Mouse (Mus musculus) bone marrow macrophage, adult 2 months (primary cell): ENCODE measurements at regions not wholly inside any gene's neighbourhood (a gene's known extent, or its start where the extent isn't known, plus 50 kb on each side); places are given as distances from the start of the nearest gene placed in this dataset.

Source experiments
- H3K27ac ChIP-seq: 2 replicates; pipeline ENCODE4 v1.5.1; 2012; ENCODE audit warnings: low read depth, low read length; ENCODE audit not compliant: insufficient read depth
- H3K4me1 ChIP-seq: 2 replicates; pipeline ENCODE4 v1.6.1; 2012; ENCODE audit warnings: low read length; ENCODE audit not compliant: control insufficient read depth, insufficient read depth
- H3K4me3 ChIP-seq: 2 replicates; pipeline ENCODE4 v1.5.1; 2012; ENCODE audit warnings: mild to moderate bottlenecking, low read length, moderate library complexity; ENCODE audit not compliant: insufficient read depth
- CTCF ChIP-seq: IDR thresholded peaks from 2 replicates; pipeline ENCODE4 v1.5.1; 2012; ENCODE audit warnings: low read depth, mild to moderate bottlenecking, low read length, moderate library complexity
- POLR2A ChIP-seq: IDR thresholded peaks from 2 replicates; pipeline ENCODE4 v1.6.1; 2012; ENCODE audit warnings: mild to moderate bottlenecking, low read depth, low read length, borderline replicate concordance

- Histone ChIP-seq H3K4me3 (no peak overlapping the region), H3K4me1 (no peaks in the 10 kb centered on the region), H3K27ac (no peak overlapping the region)
- TF ChIP-seq CTCF: no peak
- TF ChIP-seq POLR2A: no peak
These were observed 442.0 kb downstream of the Defb40 start for GRCm38 (mm10) chr8:18536059-18536458.

DNA sequence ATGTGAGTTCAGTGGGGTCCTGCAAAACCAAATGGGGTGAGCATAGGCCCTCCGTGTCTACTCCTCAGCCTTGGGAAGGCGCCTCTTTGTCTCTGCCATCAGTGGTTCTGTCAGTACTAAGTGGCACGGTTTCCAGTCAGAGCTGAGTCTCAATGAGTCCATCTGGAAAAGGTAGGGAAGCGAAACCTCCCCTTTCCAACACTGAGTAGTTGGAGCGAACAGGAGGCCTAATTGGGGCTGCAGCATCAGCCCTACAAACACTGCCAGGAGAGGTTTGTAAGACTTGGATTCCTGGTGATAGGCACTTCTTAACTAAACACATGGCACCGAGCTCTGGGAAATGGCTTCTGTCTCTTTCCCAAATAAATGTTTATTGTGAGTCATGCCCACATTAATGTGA lies 449.9 kb downstream of the Defb40 start:
- H3K27ac ChIP-seq: no peak overlapping the region
- H3K4me3 ChIP-seq: no peak overlapping the region
- H3K4me1 ChIP-seq: no peaks in the 10 kb centered on the region
- TF ChIP-seq CTCF (no peak), POLR2A (no peak)

- no peaks in the 10 kb centered on the region for H3K4me1 ChIP-seq
- TF ChIP-seq POLR2A (no peak), CTCF (no peak)
- no peak overlapping the region for H3K4me3 ChIP-seq
- H3K27ac ChIP-seq: no peak overlapping the region
These were observed 465.6 kb downstream of the Defb40 start for GRCm38 (mm10) chr8:18512409-18512808.

- H3K4me1 ChIP-seq: no peaks in the 10 kb centered on the region
- no peak overlapping the region for H3K4me3 ChIP-seq
- H3K27ac ChIP-seq: no peak overlapping the region
- TF ChIP-seq POLR2A: no peak
- TF ChIP-seq CTCF: no peak
These were observed 471.7 kb downstream of the Defb40 start for GRCm38 (mm10) chr8:18506158-18507022.

DNA sequence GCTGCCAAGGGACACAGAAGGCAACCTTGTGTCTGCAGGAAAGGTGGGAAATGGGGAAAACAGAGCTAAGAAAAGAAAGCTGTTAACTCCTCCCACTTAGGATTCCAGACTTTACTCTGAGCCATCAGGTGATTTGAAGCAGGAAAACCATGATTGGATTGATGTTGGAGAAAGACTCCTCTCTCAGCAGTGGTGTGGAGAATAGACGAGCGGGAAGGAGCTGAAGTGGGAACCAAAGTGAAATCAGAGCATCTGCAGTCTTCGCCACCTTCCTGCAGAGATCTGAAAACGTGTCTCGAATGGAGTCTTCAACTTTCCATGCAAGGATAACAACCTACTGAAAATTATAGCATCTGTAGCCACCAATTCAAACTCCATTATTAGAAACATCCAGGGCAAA lies 487.4 kb downstream of the Defb40 start:
- no peak for TF ChIP-seq CTCF
- no peak for TF ChIP-seq POLR2A
- H3K4me1 ChIP-seq: no peaks in the 10 kb centered on the region

GRCm38 (mm10) chr8:18480081-18480480 lies 498.0 kb downstream of the Defb40 start:
- H3K4me3 ChIP-seq: no peak overlapping the region
- TF ChIP-seq CTCF: no peak
- no peak for TF ChIP-seq POLR2A
- H3K4me1 ChIP-seq: no peaks in the 10 kb centered on the region
- no peak overlapping the region for H3K27ac ChIP-seq

More for the DNA sequence above, 487.4 kb downstream of the Defb40 start:
- Histone ChIP-seq H3K4me3 (no peak overlapping the region), H3K27ac (no peak overlapping the region)

- H3K27ac ChIP-seq: no peak overlapping the region
- H3K4me1 ChIP-seq: no peaks in the 10 kb centered on the region
- TF ChIP-seq POLR2A (no peak), CTCF (no peak)
- H3K4me3 ChIP-seq: no peak overlapping the region
These were observed 499.9 kb downstream of the Defb40 start for GRCm38 (mm10) chr8:18478166-18478565.

DNA sequence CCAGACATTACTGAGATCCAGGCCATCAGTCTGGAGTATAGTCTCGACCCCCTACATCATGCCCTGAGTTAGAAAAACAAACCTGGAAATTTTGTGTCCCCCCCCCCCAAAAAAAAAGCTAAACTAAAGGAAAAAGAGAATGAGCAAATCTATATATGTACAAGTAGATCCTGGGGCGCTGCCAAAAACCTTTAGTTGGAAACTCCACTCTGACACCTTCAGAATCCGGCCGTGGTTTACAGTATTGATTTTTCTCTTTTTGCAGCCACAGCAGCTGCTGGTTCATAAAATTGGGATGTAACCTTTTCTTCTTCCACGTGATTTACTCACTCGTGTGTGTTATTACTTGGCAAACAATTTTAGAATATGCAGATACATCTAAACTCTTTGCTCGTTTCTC lies 510.5 kb downstream of the Defb40 start:
- no peaks in the 10 kb centered on the region for H3K4me1 ChIP-seq
- no peak overlapping the region for H3K4me3 ChIP-seq
- no peak overlapping the region for H3K27ac ChIP-seq
- TF ChIP-seq POLR2A (no peak), CTCF (no peak)

- TF ChIP-seq POLR2A: no peak
- no peak for TF ChIP-seq CTCF
- no peak overlapping the region for H3K4me3 ChIP-seq
- no peak overlapping the region for H3K27ac ChIP-seq
- H3K4me1 ChIP-seq: no peaks in the 10 kb centered on the region
These were observed 517.4 kb downstream of the Defb40 start for GRCm38 (mm10) chr8:18460609-18461008.

DNA sequence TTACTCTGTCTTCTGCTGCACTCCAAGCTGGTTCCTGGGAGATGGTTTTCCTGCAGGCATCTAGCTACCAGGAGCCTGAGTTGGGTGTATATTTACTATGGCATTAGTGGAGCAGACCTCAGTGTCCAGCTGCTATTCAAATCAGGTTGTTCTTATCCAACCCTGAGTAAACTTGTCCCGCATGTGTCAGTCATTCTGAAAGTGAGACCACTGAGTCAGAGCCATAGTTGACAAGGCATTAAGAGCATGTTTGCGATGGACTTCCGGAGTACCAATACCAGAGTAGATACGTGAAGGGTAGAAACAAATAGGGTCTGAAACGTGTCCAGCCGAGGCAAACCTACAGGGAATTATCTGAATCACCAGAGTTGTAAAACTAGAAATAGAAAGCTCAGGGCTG lies 520.6 kb downstream of the Defb40 start:
- no peak for TF ChIP-seq CTCF
- no peak for TF ChIP-seq POLR2A

DNA sequence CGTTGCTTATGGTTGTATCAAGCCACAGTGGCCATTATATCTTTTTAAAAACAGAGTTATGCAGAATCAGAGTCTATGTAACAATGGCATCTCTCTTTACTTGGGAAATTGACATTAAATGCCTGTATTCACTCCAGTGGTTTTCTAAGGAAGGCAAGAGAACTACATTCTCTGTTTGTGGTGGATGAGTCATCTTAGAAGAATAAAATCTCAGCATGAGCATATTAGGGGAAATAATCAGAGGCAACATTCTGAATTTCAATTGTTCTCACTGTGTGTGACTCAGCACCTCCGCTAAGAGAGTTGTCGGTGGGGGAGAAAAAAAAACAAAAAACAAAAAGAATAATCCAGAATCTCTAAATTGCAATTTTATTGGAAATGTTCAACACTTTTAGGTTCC lies 529.0 kb downstream of the Defb40 start:
- Histone ChIP-seq H3K4me3 (no peak overlapping the region), H3K27ac (no peak overlapping the region), H3K4me1 (no peaks in the 10 kb centered on the region)
- no peak for TF ChIP-seq CTCF

More for the DNA sequence above, 520.6 kb downstream of the Defb40 start:
- no peak overlapping the region for H3K4me3 ChIP-seq
- no peaks in the 10 kb centered on the region for H3K4me1 ChIP-seq
- no peak overlapping the region for H3K27ac ChIP-seq
